Mouse (Mus musculus) spleen, adult 2 months (tissue): Measurements from ENCODE around the gene Gm49361.

Source experiments
- CTCF ChIP-seq: fragments of 200-500 bp; IDR thresholded peaks from 2 replicates; pipeline ENCODE4 v1.5.1; 2011; ENCODE audit warnings: mild to moderate bottlenecking, inconsistent platforms; ENCODE audit not compliant: insufficient read depth, insufficient read length, insufficient replicate concordance; ENCODE audit errors: extremely low read depth
- POLR2A ChIP-seq: fragments of 200-500 bp; IDR thresholded peaks from 2 replicates; pipeline ENCODE4 v1.6.1; 2011; ENCODE audit warnings: low read depth, low read length, inconsistent platforms

DNA sequence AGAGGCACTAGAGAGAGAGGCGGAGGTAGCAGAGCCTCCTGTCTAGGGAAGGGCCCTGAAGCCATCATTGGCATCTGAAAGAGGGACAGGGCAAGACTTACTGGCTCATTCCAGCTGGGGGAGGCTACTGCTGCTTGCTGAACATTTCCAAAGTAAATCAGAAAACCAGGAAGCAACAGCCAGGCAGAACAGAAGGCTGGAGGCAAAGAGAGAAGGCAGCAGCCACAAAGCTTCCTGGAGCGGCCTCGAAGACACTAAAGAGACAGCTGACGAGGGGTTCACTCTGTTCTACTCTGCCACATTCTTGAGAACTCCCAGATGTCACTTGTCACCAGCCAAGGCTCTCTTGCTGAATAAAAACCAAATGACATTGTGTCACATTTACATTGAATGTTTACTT lies 21.4 kb downstream of the Gm49361 start:
- TF ChIP-seq CTCF (no peak), POLR2A (no peak)
